Mouse (Mus musculus) splenic B cell, adult 2 months (primary cell): ENCODE data around the gene Adra1b.

Experiments used
- DNase-seq: peaks from one replicate; pipeline ENCODE4 v3.0.0-alpha.2; 2011; ENCODE audit warnings: low read depth, low spot score
- H3K27me3 ChIP-seq: 2 replicates; pipeline ENCODE4 v1.6.1; 2012; ENCODE audit warnings: mild to moderate bottlenecking, low read length, moderate library complexity, mixed read lengths; ENCODE audit not compliant: control insufficient read depth, poor library complexity, insufficient read depth, severe bottlenecking
- H3K36me3 ChIP-seq: 2 replicates; pipeline ENCODE4 v1.6.1; 2012; ENCODE audit warnings: mild to moderate bottlenecking, low read length, moderate library complexity, mixed read lengths; ENCODE audit not compliant: control insufficient read depth, poor library complexity, insufficient read depth, severe bottlenecking

The Adra1b gene

DNA sequence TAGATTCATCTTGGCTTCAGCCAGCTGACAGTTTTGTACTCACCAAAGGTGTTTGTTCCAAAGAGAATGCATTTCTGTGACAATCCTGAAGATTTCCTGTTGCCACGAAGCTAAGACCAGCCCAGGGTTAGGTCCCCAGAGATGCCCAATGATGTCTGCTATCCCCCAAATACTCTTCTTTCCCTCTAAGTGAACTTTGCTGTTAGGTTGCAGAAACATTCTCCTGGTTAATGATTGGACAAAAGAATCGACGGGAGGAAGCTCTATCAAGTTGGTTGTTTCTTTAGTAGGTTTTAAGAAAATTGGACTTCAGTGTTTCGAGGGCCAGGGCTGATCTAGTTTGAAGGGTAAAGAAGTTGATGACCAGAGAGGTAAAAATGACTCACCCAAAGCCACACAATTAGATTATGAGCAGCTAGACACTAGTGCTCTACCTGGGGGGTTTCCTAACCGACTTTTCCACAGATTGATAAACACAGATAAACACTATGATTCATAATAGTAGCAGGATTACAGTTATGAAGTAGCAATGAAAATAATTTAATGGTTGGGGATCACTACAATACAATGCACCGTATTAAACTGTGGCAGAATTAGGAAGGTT is at the start of gene Adra1b:
TSS of gene Adra1b (minus strand) at position 160 of the 604 bp plus-strand sequence.
- no peaks in the 10 kb centered on the region for H3K27me3 ChIP-seq
- no peaks in the 10 kb centered on the region for H3K36me3 ChIP-seq
- DNase-seq, result no peak

DNA sequence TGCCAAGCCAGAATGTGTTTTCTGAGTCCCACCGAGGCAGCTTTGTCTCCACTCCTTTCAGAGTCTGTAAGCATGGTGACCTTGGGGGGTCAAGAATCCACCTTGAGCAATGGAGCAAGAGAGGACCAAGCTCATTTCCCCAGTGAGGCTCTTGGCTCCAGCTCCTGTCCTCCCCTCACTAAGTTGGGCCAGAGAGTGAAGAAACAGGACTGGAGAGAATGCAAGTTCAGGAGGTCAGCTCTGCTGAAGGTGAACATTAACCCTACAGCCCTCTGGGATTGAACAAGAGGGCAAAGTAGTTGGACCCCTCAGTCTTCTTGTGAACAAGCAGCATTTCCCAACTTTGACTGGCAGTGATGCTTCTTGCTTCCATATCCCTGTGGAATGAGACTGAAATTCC is 49.3 kb upstream of the Adra1b start:
- DNase-seq, result no peak
- Histone ChIP-seq H3K36me3 (no peaks in the 10 kb centered on the region), H3K27me3 (no peaks in the 10 kb centered on the region)

DNA sequence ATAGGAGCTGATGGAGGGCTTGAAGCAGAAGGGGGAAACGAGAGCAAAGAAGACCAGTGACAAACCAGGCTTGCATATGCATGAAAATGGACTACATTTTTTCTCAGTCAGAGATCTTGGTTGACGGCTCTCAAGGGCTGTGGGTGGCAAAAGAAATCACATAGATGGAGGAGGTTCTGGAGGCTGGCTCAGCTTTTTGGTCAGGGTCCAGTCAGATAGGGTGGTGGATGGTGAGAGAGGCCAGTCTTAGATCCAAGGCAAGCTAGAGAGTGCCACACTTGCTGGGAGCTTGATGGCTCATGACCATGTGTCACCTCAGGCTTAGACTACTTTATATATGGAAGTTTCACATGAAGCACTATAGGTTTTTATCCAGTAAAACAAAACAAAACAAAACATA is 42.8 kb upstream of the Adra1b start:
- no peak for DNase-seq
- no peaks in the 10 kb centered on the region for H3K27me3 ChIP-seq
- no peaks in the 10 kb centered on the region for H3K36me3 ChIP-seq

DNA sequence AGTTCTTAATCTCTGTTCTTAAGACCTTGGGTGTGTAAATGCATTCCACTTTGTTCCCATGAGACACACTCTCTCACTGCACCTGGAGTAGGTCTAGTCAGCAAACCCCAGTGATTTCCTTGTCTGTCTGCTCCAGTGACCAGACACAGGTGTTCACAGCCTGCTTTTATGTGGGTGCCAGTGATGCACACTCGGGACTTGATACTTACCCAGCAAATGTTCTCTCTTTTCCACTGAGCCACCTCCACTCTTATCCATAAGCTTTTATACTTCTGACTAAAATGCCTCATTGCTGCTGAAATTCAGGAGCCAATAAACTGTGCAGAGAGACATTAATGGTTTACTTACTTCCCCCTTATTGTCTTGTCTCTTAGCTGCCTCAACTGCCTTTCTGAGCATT is 42.2 kb upstream of the Adra1b start:
- no peaks in the 10 kb centered on the region for H3K27me3 ChIP-seq
- no peak for DNase-seq
- no peaks in the 10 kb centered on the region for H3K36me3 ChIP-seq

DNA sequence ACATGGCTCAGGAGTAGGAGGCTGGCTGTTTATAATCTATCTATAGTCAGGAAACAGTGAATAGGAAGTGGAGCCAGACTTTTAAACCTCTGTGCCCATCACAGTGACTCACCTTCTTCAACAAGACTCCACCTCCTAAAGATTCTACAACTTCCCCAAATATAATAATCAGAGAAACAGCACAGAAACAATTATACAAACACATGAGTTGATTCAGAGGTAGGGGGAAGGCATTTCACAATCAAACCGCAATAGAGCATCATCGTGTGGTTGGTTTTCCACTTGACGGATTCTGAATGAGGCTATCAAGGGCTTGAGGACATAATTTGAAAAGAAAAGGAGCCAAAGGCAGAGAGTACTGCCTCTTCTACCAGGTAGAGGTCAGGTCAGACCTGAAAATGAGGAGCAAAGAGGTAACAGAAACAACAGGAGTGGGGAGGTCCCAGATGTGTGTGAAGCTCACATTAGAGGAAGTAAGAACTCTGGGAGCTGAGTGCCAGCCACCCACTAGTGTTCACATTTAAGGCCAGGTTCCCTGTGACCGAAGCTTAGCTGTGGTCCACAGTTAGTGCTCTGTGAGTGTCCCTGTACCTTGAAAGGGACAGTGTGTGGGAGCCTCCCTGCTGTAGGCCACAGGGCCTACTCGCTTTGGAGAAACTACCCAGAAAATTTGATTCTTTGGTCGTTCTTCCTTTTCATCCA is 39.6 kb upstream of the Adra1b start:
- no peak for DNase-seq
- H3K27me3 ChIP-seq, result no peaks in the 10 kb centered on the region
- no peaks in the 10 kb centered on the region for H3K36me3 ChIP-seq

DNA sequence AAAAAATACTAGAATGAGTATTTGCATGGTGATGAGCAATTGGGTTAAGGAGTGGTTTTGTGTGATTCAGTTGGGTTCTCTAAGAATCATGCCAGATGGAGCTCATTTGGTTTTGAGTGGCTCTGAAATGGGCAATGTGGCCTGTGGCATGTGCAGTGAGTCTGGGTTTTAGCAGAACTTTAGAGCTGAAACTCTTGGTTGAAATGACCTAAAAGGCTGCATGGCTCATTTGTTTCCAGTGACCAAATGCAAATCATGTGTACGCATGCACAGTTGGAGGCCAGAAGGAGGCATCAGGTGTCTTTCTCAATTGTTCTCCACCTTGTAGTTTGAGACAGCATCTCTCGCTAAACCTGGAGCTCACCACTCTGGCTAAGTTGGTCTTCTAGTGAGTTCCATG is 35.0 kb upstream of the Adra1b start:
- Histone ChIP-seq H3K27me3 (no peaks in the 10 kb centered on the region), H3K36me3 (no peaks in the 10 kb centered on the region)
- DNase-seq, result no peak

DNA sequence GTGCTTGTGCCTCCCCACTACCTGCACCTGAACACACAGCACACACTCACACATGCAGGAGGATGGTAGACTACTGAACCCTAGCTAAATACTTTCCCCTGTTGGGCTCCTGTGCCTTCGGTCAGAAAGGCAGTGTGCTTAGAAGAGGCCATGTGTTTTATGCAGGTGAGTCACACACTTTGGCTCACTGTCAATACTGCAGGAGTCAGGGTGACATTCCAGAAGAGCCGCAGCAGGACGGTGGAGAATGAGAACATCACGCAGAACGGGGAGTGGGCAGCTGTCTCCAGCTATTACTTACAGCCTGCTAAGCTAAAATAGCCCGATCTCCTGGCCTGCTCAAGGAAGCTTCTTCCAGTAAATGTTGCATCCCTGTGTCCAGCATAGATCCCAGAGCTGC is 32.5 kb upstream of the Adra1b start:
- H3K36me3 ChIP-seq, result no peaks in the 10 kb centered on the region
- no peaks in the 10 kb centered on the region for H3K27me3 ChIP-seq
- no peak for DNase-seq

DNA sequence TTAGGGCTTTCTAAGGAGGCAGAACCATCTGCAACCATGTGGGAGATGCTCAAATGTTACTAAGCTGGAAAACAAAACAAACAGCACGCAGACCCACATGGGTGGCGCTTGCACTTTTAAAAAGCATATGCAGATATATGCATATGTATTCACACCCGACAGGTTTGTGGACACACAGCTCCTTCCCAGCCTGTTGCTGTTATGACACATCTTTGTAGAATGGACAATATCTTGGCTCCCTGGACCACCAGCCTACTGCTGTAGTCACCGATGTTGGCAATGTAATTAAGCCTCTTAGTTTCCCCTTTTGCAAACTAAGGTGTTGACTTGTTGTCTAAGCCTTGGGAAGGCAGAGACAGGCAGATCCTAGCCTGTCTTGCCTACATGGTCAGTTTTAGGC is 32.0 kb upstream of the Adra1b start:
- H3K36me3 ChIP-seq, result no peaks in the 10 kb centered on the region
- no peaks in the 10 kb centered on the region for H3K27me3 ChIP-seq
- DNase-seq, result no peak

DNA sequence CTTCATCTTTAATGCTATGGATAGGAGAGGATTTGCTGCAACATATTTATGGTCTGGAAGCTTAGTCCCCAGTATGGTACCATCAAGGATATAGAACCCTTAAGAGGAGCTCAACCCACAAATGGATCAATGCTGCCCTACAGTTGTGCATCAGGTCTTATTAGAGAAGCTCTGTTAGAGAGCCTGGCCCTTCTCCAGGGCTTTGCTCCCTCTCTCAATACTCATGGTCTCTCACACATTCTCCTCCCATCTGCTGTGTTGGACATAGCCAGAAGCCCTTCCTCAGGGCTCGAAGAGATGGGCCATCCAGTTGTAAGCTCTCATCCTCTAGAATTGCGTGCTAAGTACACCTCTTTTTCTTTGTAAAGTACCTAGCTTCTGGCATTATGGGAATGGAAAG is 29.2 kb upstream of the Adra1b start:
- no peak for DNase-seq
- Histone ChIP-seq H3K36me3 (no peaks in the 10 kb centered on the region), H3K27me3 (no peaks in the 10 kb centered on the region)

DNA sequence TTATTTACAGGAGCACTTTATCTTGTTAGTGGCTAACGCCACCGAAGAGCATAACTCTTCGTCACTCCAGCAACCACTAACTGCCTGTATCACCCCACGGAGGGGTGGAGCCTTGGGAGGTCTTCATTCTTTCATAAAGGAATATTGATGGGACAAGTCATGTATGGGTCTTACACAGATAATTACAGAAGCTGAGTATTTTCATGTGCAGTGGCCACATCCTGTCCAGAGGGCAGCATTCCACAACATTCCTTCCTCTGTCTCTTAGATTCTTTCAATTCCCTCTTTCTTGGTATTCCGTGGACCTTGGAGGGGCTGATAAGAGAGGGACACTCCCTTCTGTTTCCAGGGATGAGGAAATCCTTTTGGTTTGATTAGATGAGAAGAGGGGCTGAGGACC is 28.7 kb upstream of the Adra1b start:
- no peak for DNase-seq
- no peaks in the 10 kb centered on the region for H3K27me3 ChIP-seq
- no peaks in the 10 kb centered on the region for H3K36me3 ChIP-seq

DNA sequence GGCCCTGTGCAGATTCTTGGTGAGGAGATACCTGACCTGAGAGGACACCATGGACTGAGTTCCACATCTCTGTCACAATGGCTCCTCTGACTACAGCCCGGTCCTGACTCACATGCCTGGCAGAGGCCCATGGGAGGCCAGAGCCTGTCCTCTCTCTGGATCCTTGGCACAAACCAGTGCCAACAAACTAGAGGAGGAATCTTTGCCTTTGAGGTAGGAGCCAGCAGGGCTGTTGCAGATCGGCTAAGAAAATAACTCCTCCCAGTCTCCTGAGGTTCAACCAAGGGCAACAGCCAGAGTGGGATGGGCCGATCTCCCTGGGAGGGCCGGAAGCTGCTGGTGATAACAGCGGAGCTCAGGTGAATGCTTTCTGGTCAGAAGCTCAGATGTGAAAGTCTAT is 28.2 kb upstream of the Adra1b start:
- DNase-seq, result no peak
- Histone ChIP-seq H3K36me3 (no peaks in the 10 kb centered on the region), H3K27me3 (no peaks in the 10 kb centered on the region)

DNA sequence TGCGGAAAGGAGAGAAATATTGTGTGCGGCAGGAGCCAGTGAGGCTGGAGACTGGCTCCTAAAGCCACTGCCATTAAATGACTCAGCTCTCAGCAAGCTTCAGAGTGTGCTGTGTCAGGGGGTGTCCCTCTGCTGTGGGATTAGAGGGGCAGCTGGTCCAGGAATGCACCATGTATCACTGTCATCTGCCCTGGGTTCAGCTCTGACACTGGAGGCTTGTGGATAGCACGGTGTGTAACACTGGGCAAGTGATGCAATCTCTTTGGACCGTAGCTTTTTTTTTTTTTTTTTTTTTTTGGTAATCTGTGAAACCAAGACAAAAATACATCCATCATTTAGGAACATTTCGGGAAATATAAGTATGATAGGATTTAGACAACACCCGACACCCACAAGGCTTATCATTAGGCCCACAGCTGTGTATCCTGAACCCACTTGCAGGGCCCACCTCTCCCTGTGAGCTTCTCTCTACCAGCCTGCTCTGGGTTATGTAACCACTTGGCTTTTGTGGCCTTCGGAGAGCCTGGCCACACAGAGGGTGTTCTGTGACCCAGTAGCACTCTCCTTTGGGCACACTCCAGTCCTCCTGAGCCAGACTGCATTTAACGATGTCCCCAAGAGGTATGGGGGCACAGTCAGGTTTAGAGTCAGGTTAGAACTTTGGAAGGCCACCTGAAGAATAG is 26.3 kb upstream of the Adra1b start:
- no peak for DNase-seq
- no peaks in the 10 kb centered on the region for H3K36me3 ChIP-seq
- H3K27me3 ChIP-seq, result no peaks in the 10 kb centered on the region

DNA sequence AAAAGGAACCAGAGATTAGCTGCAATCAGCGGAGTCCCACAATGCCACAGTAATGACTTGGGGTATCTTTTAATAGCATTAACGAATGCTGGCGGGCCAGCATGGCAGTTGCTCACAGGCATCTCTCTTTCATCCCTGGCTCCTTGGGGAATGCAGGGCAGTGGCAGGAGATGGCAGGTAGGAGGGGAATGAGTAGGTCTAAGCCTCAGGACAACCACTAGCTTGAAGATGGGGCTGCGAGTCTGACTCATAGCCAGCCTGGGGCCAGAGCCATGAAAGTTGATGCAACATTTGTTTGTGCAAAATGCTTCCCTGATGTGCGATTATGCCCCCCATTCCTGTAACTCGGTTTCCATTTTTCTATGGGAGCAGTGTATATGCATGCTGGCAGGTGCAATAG is 25.2 kb upstream of the Adra1b start:
- Histone ChIP-seq H3K36me3 (no peaks in the 10 kb centered on the region), H3K27me3 (no peaks in the 10 kb centered on the region)
- DNase-seq, result no peak

DNA sequence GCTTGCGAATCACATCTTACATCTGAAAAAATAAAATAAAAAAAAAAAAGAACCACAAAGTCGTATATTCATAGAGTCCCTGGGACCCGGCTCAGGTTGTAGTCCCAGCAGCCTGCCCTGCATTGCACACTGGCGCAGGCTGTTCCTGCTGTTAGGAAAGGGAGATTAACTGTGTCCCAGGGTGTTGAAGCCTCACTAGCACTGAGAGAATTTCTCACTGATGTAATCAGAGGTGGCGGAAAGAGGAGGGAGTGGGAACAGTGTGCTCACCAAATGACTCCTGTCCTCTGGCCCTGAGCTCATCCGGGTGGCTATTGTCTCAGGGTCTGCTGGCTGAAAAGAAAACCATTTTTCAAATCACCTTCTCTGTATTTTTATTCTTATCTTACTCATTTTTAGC is 24.6 kb upstream of the Adra1b start:
- Histone ChIP-seq H3K27me3 (no peaks in the 10 kb centered on the region), H3K36me3 (no peaks in the 10 kb centered on the region)
- no peak for DNase-seq

DNA sequence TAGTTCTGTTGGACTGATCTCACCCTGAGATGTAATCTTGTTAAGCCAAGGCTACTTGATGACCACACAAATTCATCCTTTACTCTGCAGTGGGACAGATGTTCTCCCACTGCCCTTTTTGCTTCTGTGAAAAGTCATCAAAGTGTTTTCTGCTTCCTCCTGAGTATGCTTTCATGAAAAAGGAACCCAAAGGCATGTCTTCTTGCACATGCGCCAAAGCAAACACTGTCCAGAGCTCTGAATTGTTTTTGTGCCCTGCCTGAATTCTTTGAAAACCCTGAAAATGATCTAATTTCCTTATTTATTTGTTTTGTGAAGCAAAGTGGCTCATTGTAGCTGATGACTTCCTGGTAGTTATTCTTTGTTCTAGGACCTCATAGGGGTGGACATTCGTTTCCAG is 20.7 kb upstream of the Adra1b start:
- no peak for DNase-seq
- H3K27me3 ChIP-seq, result no peaks in the 10 kb centered on the region

More for the DNA sequence above, 20.7 kb upstream of the Adra1b start:
- no peaks in the 10 kb centered on the region for H3K36me3 ChIP-seq
